Mouse (Mus musculus): ENCODE data around the gene Chad. TPM values are rescaled to one million over a fixed set of nuclear protein-coding genes. Genes with fewer than 3 reads are reported as not detected.

The Chad gene
- total RNA-seq, 1 experiment: not detected

GRCm38 (mm10) chr11:94558226-94558625, 6.6 kb upstream of the Chad start:
- TF ChIP-seq MAFK (IDR thresholded peaks at IDR 0.05; ENCODE audit: insufficient read depth, low read depth, low read length): no peak
- no peak for TF ChIP-seq ZNF384 (IDR thresholded peaks at IDR 0.05; ENCODE audit: low read depth, low read length)
- TF ChIP-seq ZC3H11A (IDR thresholded peaks at IDR 0.05; ENCODE audit: borderline replicate concordance, low read depth, low read length): no peak
- no peak for TF ChIP-seq CHD2 (IDR thresholded peaks at IDR 0.05; ENCODE audit: low read depth, low read length)
- no peak for TF ChIP-seq HCFC1 (IDR thresholded peaks at IDR 0.05; ENCODE audit: borderline replicate concordance, insufficient read depth, low read length)
- H3K9ac ChIP-seq (ENCODE audit: insufficient read depth, low read depth, low read length, poor library complexity, severe bottlenecking): no peak overlapping the region
- H3K36me3 ChIP-seq (ENCODE audit: control insufficient read depth, insufficient read depth, low read length, poor library complexity, severe bottlenecking): no peaks in the 10 kb centered on the region
- no peaks in the 10 kb centered on the region for H3K9me3 ChIP-seq (ENCODE audit: control insufficient read depth, insufficient read depth, low read depth, low read length)
- in situ Hi-C loops (cut with MboI; ENCODE audit: low sequenced_read_pairs in 2 of 2, unreplicated experiment in 2 of 2): no loop called here
- no peak overlapping the region for H3K4me3 ChIP-seq (ENCODE audit: insufficient read depth in 1 of 2, low read depth in 1 of 2, low read length in 2 of 2, poor library complexity in 1 of 2, severe bottlenecking in 1 of 2)
- no peak for DNase-seq (ENCODE audit: low read depth, low spot score)
- no peaks in the 10 kb centered on the region for H3K4me1 ChIP-seq (ENCODE audit: control insufficient read depth in 2 of 2, insufficient read depth in 2 of 2, low read length in 2 of 2, poor library complexity in 1 of 2)
- H3K27ac ChIP-seq (ENCODE audit: insufficient read depth, low read depth, low read length, poor library complexity, severe bottlenecking): no peak overlapping the region

GRCm38 (mm10) chr11:94563383-94563782, 1.5 kb upstream of the Chad start:
- in situ Hi-C loops (cut with MboI; ENCODE audit: low sequenced_read_pairs in 2 of 2, unreplicated experiment in 2 of 2): no loop called here
- Histone ChIP-seq H3K9ac (ENCODE audit: insufficient read depth, low read depth, low read length, poor library complexity, severe bottlenecking) (no peak overlapping the region), H3K4me3 (ENCODE audit: insufficient read depth in 1 of 2, low read depth in 1 of 2, low read length in 2 of 2, poor library complexity in 1 of 2, severe bottlenecking in 1 of 2) (no peak overlapping the region), H3K36me3 (ENCODE audit: control insufficient read depth, insufficient read depth, low read length, poor library complexity, severe bottlenecking) (no peaks in the 10 kb centered on the region), H3K9me3 (ENCODE audit: control insufficient read depth, insufficient read depth, low read depth, low read length) (no peaks in the 10 kb centered on the region), H3K4me1 (ENCODE audit: control insufficient read depth in 2 of 2, insufficient read depth in 2 of 2, low read length in 2 of 2, poor library complexity in 1 of 2) (peaks cover 0 to 2% of the 10 kb centered on the region in 2 experiments; a peak in 1 of 4 replicates), H3K27ac (ENCODE audit: insufficient read depth, low read depth, low read length, poor library complexity, severe bottlenecking) (no peak overlapping the region)
- TF ChIP-seq HCFC1 (IDR thresholded peaks at IDR 0.05; ENCODE audit: borderline replicate concordance, insufficient read depth, low read length) (no peak), ZC3H11A (IDR thresholded peaks at IDR 0.05; ENCODE audit: borderline replicate concordance, low read depth, low read length) (no peak), MAFK (IDR thresholded peaks at IDR 0.05; ENCODE audit: insufficient read depth, low read depth, low read length) (no peak), ZNF384 (IDR thresholded peaks at IDR 0.05; ENCODE audit: low read depth, low read length) (no peak), CHD2 (IDR thresholded peaks at IDR 0.05; ENCODE audit: low read depth, low read length) (no peak)
- no peak for DNase-seq (ENCODE audit: low read depth, low spot score)

- Histone ChIP-seq H3K36me3 (ENCODE audit: control insufficient read depth, insufficient read depth, low read length, poor library complexity, severe bottlenecking) (no peaks in the 10 kb centered on the region), H3K27ac (ENCODE audit: insufficient read depth, low read depth, low read length, poor library complexity, severe bottlenecking) (no peak overlapping the region), H3K9ac (ENCODE audit: insufficient read depth, low read depth, low read length, poor library complexity, severe bottlenecking) (no peak overlapping the region), H3K4me3 (ENCODE audit: insufficient read depth in 1 of 2, low read depth in 1 of 2, low read length in 2 of 2, poor library complexity in 1 of 2, severe bottlenecking in 1 of 2) (peak overlapping the region in 1 of 2 experiments; percentile 59; a peak in 1 of 4 replicates), H3K9me3 (ENCODE audit: control insufficient read depth, insufficient read depth, low read depth, low read length) (no peaks in the 10 kb centered on the region), H3K4me1 (ENCODE audit: control insufficient read depth in 2 of 2, insufficient read depth in 2 of 2, low read length in 2 of 2, poor library complexity in 1 of 2) (peaks cover 0 to 2% of the 10 kb centered on the region in 2 experiments; a peak in 1 of 4 replicates)
- no peak for TF ChIP-seq CHD2 (IDR thresholded peaks at IDR 0.05; ENCODE audit: low read depth, low read length)
- no peak for TF ChIP-seq HCFC1 (IDR thresholded peaks at IDR 0.05; ENCODE audit: borderline replicate concordance, insufficient read depth, low read length)
- no peak for TF ChIP-seq MAFK (IDR thresholded peaks at IDR 0.05; ENCODE audit: insufficient read depth, low read depth, low read length)
- TF ChIP-seq ZNF384 (IDR thresholded peaks at IDR 0.05; ENCODE audit: low read depth, low read length): no peak
- TF ChIP-seq ZC3H11A (IDR thresholded peaks at IDR 0.05; ENCODE audit: borderline replicate concordance, low read depth, low read length): no peak
- in situ Hi-C loops (cut with MboI; ENCODE audit: low sequenced_read_pairs in 2 of 2, unreplicated experiment in 2 of 2): no loop called here
- no peak for DNase-seq (ENCODE audit: low read depth, low spot score)
Measured at GRCm38 (mm10) chr11:94563821-94564220, 1.0 kb upstream of the Chad start.

GRCm38 (mm10) chr11:94565151-94565479, 268 bp downstream of the Chad start:
- peaks cover 0 to 2% of the 10 kb centered on the region in 2 experiments; a peak in 1 of 4 replicates for H3K4me1 ChIP-seq (ENCODE audit: control insufficient read depth in 2 of 2, insufficient read depth in 2 of 2, low read length in 2 of 2, poor library complexity in 1 of 2)
- DNase-seq (ENCODE audit: low read depth, low spot score): no peak
- no peaks in the 10 kb centered on the region for H3K9me3 ChIP-seq (ENCODE audit: control insufficient read depth, insufficient read depth, low read depth, low read length)
- peak overlapping the region; percentile 51 for H3K9ac ChIP-seq (ENCODE audit: insufficient read depth, low read depth, low read length, poor library complexity, severe bottlenecking)
- peak overlapping the region; percentile 38 to 59 for H3K4me3 ChIP-seq (ENCODE audit: insufficient read depth in 1 of 2, low read depth in 1 of 2, low read length in 2 of 2, poor library complexity in 1 of 2, severe bottlenecking in 1 of 2)
- H3K36me3 ChIP-seq (ENCODE audit: control insufficient read depth, insufficient read depth, low read length, poor library complexity, severe bottlenecking): peaks cover under 1% of the 10 kb centered on the region; the same call in 1 of the 2 replicates
- in situ Hi-C loops (cut with MboI; ENCODE audit: low sequenced_read_pairs in 2 of 2, unreplicated experiment in 2 of 2): no loop called here
- H3K27ac ChIP-seq (ENCODE audit: insufficient read depth, low read depth, low read length, poor library complexity, severe bottlenecking): no peak overlapping the region
- no peak for TF ChIP-seq CHD2 (IDR thresholded peaks at IDR 0.05; ENCODE audit: low read depth, low read length)
- no peak for TF ChIP-seq HCFC1 (IDR thresholded peaks at IDR 0.05; ENCODE audit: borderline replicate concordance, insufficient read depth, low read length)
- no peak for TF ChIP-seq ZC3H11A (IDR thresholded peaks at IDR 0.05; ENCODE audit: borderline replicate concordance, low read depth, low read length)
- TF ChIP-seq MAFK (IDR thresholded peaks at IDR 0.05; ENCODE audit: insufficient read depth, low read depth, low read length): no peak
- no peak for TF ChIP-seq ZNF384 (IDR thresholded peaks at IDR 0.05; ENCODE audit: low read depth, low read length)

- no peak overlapping the region for H3K9ac ChIP-seq (ENCODE audit: insufficient read depth, low read depth, low read length, poor library complexity, severe bottlenecking)
- in situ Hi-C loops (cut with MboI; ENCODE audit: low sequenced_read_pairs in 2 of 2, unreplicated experiment in 2 of 2): no loop called here
Measured at GRCm38 (mm10) chr11:94566534-94566933, 1.7 kb downstream of the Chad start.

More at GRCm38 (mm10) chr11:94566534-94566933, 1.7 kb downstream of the Chad start:
- Histone ChIP-seq H3K4me3 (ENCODE audit: insufficient read depth in 1 of 2, low read depth in 1 of 2, low read length in 2 of 2, poor library complexity in 1 of 2, severe bottlenecking in 1 of 2) (no peak overlapping the region), H3K36me3 (ENCODE audit: control insufficient read depth, insufficient read depth, low read length, poor library complexity, severe bottlenecking) (peaks cover 4% of the 10 kb centered on the region; the same call in 1 of the 2 replicates), H3K9me3 (ENCODE audit: control insufficient read depth, insufficient read depth, low read depth, low read length) (no peaks in the 10 kb centered on the region), H3K4me1 (ENCODE audit: control insufficient read depth in 2 of 2, insufficient read depth in 2 of 2, low read length in 2 of 2, poor library complexity in 1 of 2) (peaks cover 2% of the 10 kb centered on the region in 2 experiments; a peak in 1 of 4 replicates), H3K27ac (ENCODE audit: insufficient read depth, low read depth, low read length, poor library complexity, severe bottlenecking) (no peak overlapping the region)
- no peak for DNase-seq (ENCODE audit: low read depth, low spot score)
- TF ChIP-seq MAFK (IDR thresholded peaks at IDR 0.05; ENCODE audit: insufficient read depth, low read depth, low read length) (no peak), ZNF384 (IDR thresholded peaks at IDR 0.05; ENCODE audit: low read depth, low read length) (no peak), ZC3H11A (IDR thresholded peaks at IDR 0.05; ENCODE audit: borderline replicate concordance, low read depth, low read length) (no peak), HCFC1 (IDR thresholded peaks at IDR 0.05; ENCODE audit: borderline replicate concordance, insufficient read depth, low read length) (no peak), CHD2 (IDR thresholded peaks at IDR 0.05; ENCODE audit: low read depth, low read length) (no peak)

Data from ES-E14 (cell line).